Mouse (Mus musculus) frontal cortex, postnatal 25 days (tissue): ENCODE results near the gene Chd9.

Experiments used
- DNase-seq, 2 experiments: peaks; one replicate each; pipeline ENCODE4 v3.0.0; 2022; ENCODE audit warnings: low spot score in 2 of 2

Gene Chd9

GRCm38 (mm10) chr8:90976960-90977371 lies 148.8 kb downstream of the Chd9 start:
- DNase-seq: no peak

- no peak for DNase-seq
Measured at GRCm38 (mm10) chr8:90978720-90979119, 150.6 kb downstream of the Chd9 start.

- DNase-seq: no peak
Measured at GRCm38 (mm10) chr8:90979295-90979694, 151.1 kb downstream of the Chd9 start.

- DNase-seq: no peak
Measured at GRCm38 (mm10) chr8:90982087-90982486, 153.9 kb downstream of the Chd9 start.

- peak in 1 of 2 experiments; percentile 50 for DNase-seq
Measured at GRCm38 (mm10) chr8:91019726-91020125, 191.6 kb downstream of the Chd9 start.

- DNase-seq: no peak
Measured at GRCm38 (mm10) chr8:91034417-91034816, 206.3 kb downstream of the Chd9 start.

- DNase-seq: no peak
Measured at GRCm38 (mm10) chr8:91036905-91037304, 208.8 kb downstream of the Chd9 start.

GRCm38 (mm10) chr8:91038637-91039036 lies 210.5 kb downstream of the Chd9 start:
- DNase-seq: no peak

- DNase-seq: no peak
Measured at GRCm38 (mm10) chr8:91046370-91046769, 218.2 kb downstream of the Chd9 start.

GRCm38 (mm10) chr8:91051037-91051436 lies 222.9 kb downstream of the Chd9 start:
- DNase-seq: peak; percentile 45 to 48

- no peak for DNase-seq
Measured at GRCm38 (mm10) chr8:91054418-91054817, 226.3 kb downstream of the Chd9 start.

GRCm38 (mm10) chr8:91056848-91057247 lies 228.7 kb downstream of the Chd9 start:
- DNase-seq: no peak

GRCm38 (mm10) chr8:91059086-91059578 lies 231.0 kb downstream of the Chd9 start:
- no peak for DNase-seq

- no peak for DNase-seq
Measured at GRCm38 (mm10) chr8:91059884-91060510, 231.8 kb downstream of the Chd9 start.

- no peak for DNase-seq
Measured at GRCm38 (mm10) chr8:91060555-91061471, 232.7 kb downstream of the Chd9 start.

- DNase-seq: no peak
Measured at GRCm38 (mm10) chr8:91065179-91065578, 237.0 kb downstream of the Chd9 start.

- no peak for DNase-seq
Measured at GRCm38 (mm10) chr8:91069407-91069806, 241.3 kb downstream of the Chd9 start.

- DNase-seq: peak; percentile 84 to 94
Measured at GRCm38 (mm10) chr8:91069834-91070233, 241.7 kb downstream of the Chd9 start, which contains the start of gene Rbl2. Gene Rbl2 (plus strand): TSS chr8:91070057.

- peak; percentile 46 to 57 for DNase-seq
Measured at GRCm38 (mm10) chr8:91070275-91070859, 242.2 kb downstream of the Chd9 start.

- DNase-seq: no peak
Measured at GRCm38 (mm10) chr8:91077077-91077867, 249.1 kb downstream of the Chd9 start.

GRCm38 (mm10) chr8:91079678-91080077 lies 251.5 kb downstream of the Chd9 start:
- DNase-seq: no peak
